Mouse (Mus musculus) 416B (cell line): Measurements from ENCODE around the gene Tspan5.

ENCODE experiments used
- DNase-seq: peaks from one replicate; pipeline ENCODE4 v3.0.0; 2011; ENCODE audit warnings: low read depth

The Tspan5 gene

GRCm38 (mm10) chr3:138771549-138772333, 29.7 kb downstream of the Tspan5 start:
- DNase-seq: peak; percentile 68

GRCm38 (mm10) chr3:138773871-138774606, 32.0 kb downstream of the Tspan5 start:
- no peak for DNase-seq

- no peak for DNase-seq
These were observed 32.6 kb downstream of the Tspan5 start for GRCm38 (mm10) chr3:138774607-138774943.

- no peak for DNase-seq
These were observed 34.1 kb downstream of the Tspan5 start for GRCm38 (mm10) chr3:138775926-138776715.

- DNase-seq: no peak
These were observed 39.5 kb downstream of the Tspan5 start for GRCm38 (mm10) chr3:138781492-138781891.

- no peak for DNase-seq
These were observed 42.1 kb downstream of the Tspan5 start for GRCm38 (mm10) chr3:138783859-138784640.

GRCm38 (mm10) chr3:138784641-138785025, 42.6 kb downstream of the Tspan5 start:
- DNase-seq: no peak

- no peak for DNase-seq
These were observed 45.9 kb downstream of the Tspan5 start for GRCm38 (mm10) chr3:138787758-138788488.

GRCm38 (mm10) chr3:138788489-138788850, 46.5 kb downstream of the Tspan5 start:
- no peak for DNase-seq

- no peak for DNase-seq
These were observed 47.3 kb downstream of the Tspan5 start for GRCm38 (mm10) chr3:138789275-138789674.

GRCm38 (mm10) chr3:138794533-138794932, 52.5 kb downstream of the Tspan5 start:
- DNase-seq: no peak

GRCm38 (mm10) chr3:138795951-138796350, 54.0 kb downstream of the Tspan5 start:
- DNase-seq: no peak

GRCm38 (mm10) chr3:138796583-138796982, 54.6 kb downstream of the Tspan5 start:
- no peak for DNase-seq

- DNase-seq: no peak
These were observed 58.8 kb downstream of the Tspan5 start for GRCm38 (mm10) chr3:138800664-138801411.

GRCm38 (mm10) chr3:138801661-138802060, 59.7 kb downstream of the Tspan5 start:
- DNase-seq: no peak

GRCm38 (mm10) chr3:138802722-138803443, 60.9 kb downstream of the Tspan5 start:
- DNase-seq: no peak

- DNase-seq: no peak
These were observed 61.6 kb downstream of the Tspan5 start for GRCm38 (mm10) chr3:138803444-138804085.

- peak; percentile 17 for DNase-seq
These were observed 62.4 kb downstream of the Tspan5 start for GRCm38 (mm10) chr3:138804104-138805048.
